Mouse (Mus musculus) neural tube, embryonic 15.5 days (tissue): ENCODE data around the gene Bap1. TPM values are rescaled to one million over a fixed set of nuclear protein-coding genes. Genes with fewer than 3 reads are reported as not detected.

Source experiments
- ATAC-seq: fragments of 200-750 bp; cut with Nextera tagmentation; 2 replicates; pipeline ENCODE4 v1.8.0; 2017; ENCODE audit warnings: mild to moderate bottlenecking, moderate TSS enrichment, moderate library complexity; ENCODE audit not compliant: low FRiP score
- H3K27ac ChIP-seq: fragments of 300-500 bp; sonication (generic); replicated peaks from 2 replicates; pipeline ENCODE4 v1.5.1; 2015; ENCODE audit warnings: mild to moderate bottlenecking, inconsistent platforms
- H3K27me3 ChIP-seq: fragments of 300-500 bp; sonication (generic); replicated peaks from 2 replicates; pipeline ENCODE4 v1.6.1; 2015; ENCODE audit warnings: inconsistent platforms
- H3K36me3 ChIP-seq: fragments of 300-500 bp; sonication (generic); 2 replicates; pipeline ENCODE4 v1.6.1; 2015; ENCODE audit warnings: inconsistent platforms
- H3K4me1 ChIP-seq: fragments of 300-500 bp; sonication (generic); 2 replicates; pipeline ENCODE4 v1.6.1; 2015; ENCODE audit warnings: inconsistent platforms
- H3K4me2 ChIP-seq: fragments of 300-500 bp; sonication (generic); 2 replicates; pipeline ENCODE4 v1.6.1; 2015; ENCODE audit warnings: inconsistent platforms, mild to moderate bottlenecking, moderate library complexity
- H3K4me3 ChIP-seq: fragments of 300-500 bp; sonication (generic); replicated peaks from 2 replicates; pipeline ENCODE4 v1.5.1; 2015; ENCODE audit warnings: mild to moderate bottlenecking, inconsistent platforms
- H3K9ac ChIP-seq: fragments of 300-500 bp; sonication (generic); replicated peaks from 2 replicates; pipeline ENCODE4 v1.6.1; 2015; ENCODE audit warnings: mild to moderate bottlenecking, inconsistent platforms
- H3K9me3 ChIP-seq: fragments of 300-500 bp; sonication (generic); replicated peaks from 2 replicates; pipeline ENCODE4 v1.6.1; 2016; ENCODE audit warnings: inconsistent platforms
- WGBS: fragments of 180-500 bp; shearing (Covaris S2); methylation state at CpG from one replicate; pipeline ENCODE4 v1.1.7; 2015; ENCODE audit warnings: mixed read lengths; 5-methylcytosine and 5-hydroxymethylcytosine counted together
- polyA plus RNA-seq: library from polyadenylated mRNA; unstranded; fragments of >200 nt; fragmentation: Nextera tagmentation; extraction: Ambion mirVana; gene quantifications from 2 replicates; pipeline ENCODE4 v1.2.1, GENCODE M21; 2015

Gene Bap1
- polyA plus RNA-seq, 1 experiment from 2014 or later: 93.3 TPM

DNA sequence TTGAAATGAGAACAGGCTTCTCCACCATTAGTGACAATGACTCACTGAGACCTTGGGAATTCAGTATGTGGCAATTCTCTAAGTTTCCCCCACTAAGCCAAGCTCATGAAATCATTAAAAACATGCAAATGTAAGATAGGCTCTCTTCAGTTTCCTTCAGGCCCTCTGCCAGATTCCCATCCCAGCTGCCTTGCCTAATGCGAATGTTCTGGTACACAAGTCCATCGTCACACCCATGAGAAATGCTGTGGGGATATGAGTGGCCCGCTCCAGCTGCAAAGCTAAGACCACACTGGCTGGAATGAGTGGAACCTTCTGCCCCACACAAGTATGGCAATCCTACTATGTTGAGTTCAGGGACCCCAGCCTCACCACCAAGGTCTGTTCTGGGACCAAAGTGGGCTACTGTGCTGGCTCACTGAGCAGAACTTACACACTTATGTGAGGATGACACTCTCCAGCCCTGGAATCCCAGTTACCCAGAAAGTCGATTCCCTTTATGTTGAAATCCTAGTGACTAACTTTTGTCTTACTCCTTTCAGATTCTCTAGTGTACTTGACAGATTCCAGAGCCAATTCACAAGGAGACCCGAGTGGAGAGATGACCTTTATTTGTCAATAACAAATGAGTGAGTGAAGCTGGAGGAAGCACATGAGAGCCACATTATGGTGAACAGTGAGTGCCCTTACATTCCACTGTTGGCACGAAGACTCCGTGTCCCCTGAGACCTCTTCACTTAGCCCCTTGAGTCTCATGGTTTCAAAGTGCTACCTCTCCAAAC lies 14.0 kb upstream of the Bap1 start:
- 88% methylated on average over 7 of the region's 7 CpGs for WGBS
- Histone ChIP-seq H3K27ac (no peak overlapping the region), H3K36me3 (no peaks in the 10 kb centered on the region), H3K4me3 (no peak overlapping the region), H3K9me3 (no peaks in the 10 kb centered on the region), H3K27me3 (no peaks in the 10 kb centered on the region), H3K9ac (no peak overlapping the region), H3K4me2 (no peak overlapping the region), H3K4me1 (peaks cover 4% of the 10 kb centered on the region; the same call in 1 of the 2 replicates)
- no peak for ATAC-seq

DNA sequence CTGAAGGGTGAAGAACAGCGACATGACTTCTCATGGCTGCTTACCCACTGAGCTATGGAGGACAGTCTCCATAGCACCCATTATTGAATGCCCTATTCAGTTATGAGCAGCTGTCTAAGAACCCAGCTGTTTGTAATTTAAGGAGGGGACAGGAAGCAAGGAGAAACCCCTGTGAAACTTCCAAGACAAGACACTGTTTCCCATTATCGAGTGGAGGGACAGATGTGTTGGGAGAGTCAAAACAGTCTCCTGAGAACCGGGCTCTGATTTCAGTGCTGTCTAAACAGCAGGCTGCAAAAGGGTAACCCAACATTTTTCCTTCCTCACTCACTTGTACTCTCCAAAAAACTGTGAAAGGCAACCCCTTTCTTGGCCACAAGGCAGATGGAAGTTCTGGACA lies 10.7 kb upstream of the Bap1 start:
- 79% methylated on average over 3 of the region's 3 CpGs for WGBS
- no peaks in the 10 kb centered on the region for H3K9me3 ChIP-seq
- no peak overlapping the region for H3K4me3 ChIP-seq
- H3K27me3 ChIP-seq: no peaks in the 10 kb centered on the region
- H3K27ac ChIP-seq: no peak overlapping the region
- H3K4me1 ChIP-seq: no peaks in the 10 kb centered on the region
- H3K36me3 ChIP-seq: no peaks in the 10 kb centered on the region
- ATAC-seq: no peak
- no peak overlapping the region for H3K9ac ChIP-seq
- no peak overlapping the region for H3K4me2 ChIP-seq

DNA sequence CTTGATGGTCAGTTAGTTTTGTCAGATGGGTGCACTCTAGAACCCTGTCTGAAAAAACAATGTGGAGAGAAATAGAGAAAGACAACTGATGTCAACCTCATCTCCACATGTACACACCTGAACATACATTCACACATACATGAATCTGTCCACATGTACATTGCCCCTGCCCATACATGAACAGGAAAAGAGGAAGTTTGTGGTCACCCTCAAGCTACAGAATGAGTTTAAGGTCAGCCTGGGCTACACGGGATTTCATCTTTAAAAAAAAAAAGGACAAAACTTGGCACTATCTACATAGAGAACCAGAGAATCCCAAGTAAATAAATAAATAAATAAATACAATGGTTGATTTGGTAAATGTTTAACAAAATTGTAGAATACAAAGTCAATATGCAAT lies 6.5 kb upstream of the Bap1 start:
- ATAC-seq: no peak
- Histone ChIP-seq H3K9ac (no peak overlapping the region), H3K9me3 (no peaks in the 10 kb centered on the region), H3K27me3 (no peaks in the 10 kb centered on the region), H3K27ac (no peak overlapping the region), H3K4me2 (no peak overlapping the region), H3K4me1 (peaks cover under 1% of the 10 kb centered on the region; the same call in 1 of the 2 replicates), H3K4me3 (no peak overlapping the region), H3K36me3 (no peaks in the 10 kb centered on the region)
- WGBS: 89% methylated on average over 1 of the region's 1 CpGs

DNA sequence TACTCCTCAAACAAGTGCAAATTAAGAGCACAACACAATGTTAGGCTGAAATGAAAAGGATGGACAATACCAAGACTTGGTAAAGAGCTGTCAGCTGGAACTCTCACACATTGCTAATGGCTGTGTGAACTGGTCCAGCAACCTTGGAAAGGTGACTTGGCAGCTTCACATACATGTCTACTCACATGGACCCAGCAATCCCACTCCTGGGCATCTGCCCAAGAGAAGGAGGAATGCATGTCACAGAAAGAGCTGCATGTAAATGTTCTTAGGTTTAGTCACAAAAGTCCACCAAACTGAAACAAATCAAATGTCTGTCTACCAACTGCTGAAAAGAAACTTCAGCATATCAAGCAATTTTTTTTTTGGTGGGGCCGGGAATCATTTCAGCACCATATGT lies 5.3 kb upstream of the Bap1 start:
- Histone ChIP-seq H3K9ac (no peak overlapping the region), H3K4me1 (peaks cover 8% of the 10 kb centered on the region), H3K4me2 (no peak overlapping the region), H3K27ac (no peak overlapping the region), H3K36me3 (no peaks in the 10 kb centered on the region), H3K4me3 (no peak overlapping the region), H3K27me3 (no peaks in the 10 kb centered on the region), H3K9me3 (no peaks in the 10 kb centered on the region)
- WGBS: 80% methylated on average over 1 of the region's 1 CpGs
- no peak for ATAC-seq

DNA sequence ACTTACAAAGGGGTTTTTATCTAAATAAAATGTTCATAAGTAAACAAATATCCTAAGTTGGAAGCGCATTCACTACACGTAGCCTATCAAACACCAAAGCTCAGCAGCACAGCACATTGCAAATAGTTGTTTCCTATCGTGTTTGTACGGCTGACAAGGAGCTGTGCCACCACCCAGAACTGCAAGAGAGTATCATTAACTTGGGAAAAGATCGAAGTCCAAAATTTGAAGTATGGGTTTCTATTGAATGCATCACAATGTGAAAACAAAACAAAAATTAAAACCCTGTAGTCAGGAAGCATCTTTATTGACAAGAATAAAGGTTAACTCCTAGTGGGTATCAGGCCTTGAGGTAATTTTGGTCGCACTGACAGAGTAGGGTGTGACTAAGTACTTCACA lies 2.9 kb upstream of the Bap1 start:
- H3K36me3 ChIP-seq: peaks cover 8% of the 10 kb centered on the region
- no peak overlapping the region for H3K4me3 ChIP-seq
- H3K27ac ChIP-seq: no peak overlapping the region
- no peak overlapping the region for H3K4me2 ChIP-seq
- no peaks in the 10 kb centered on the region for H3K9me3 ChIP-seq
- WGBS: 92% methylated on average over 6 of the region's 6 CpGs
- ATAC-seq: no peak
- no peak overlapping the region for H3K9ac ChIP-seq
- H3K4me1 ChIP-seq: peaks cover 22% of the 10 kb centered on the region
- no peaks in the 10 kb centered on the region for H3K27me3 ChIP-seq

DNA sequence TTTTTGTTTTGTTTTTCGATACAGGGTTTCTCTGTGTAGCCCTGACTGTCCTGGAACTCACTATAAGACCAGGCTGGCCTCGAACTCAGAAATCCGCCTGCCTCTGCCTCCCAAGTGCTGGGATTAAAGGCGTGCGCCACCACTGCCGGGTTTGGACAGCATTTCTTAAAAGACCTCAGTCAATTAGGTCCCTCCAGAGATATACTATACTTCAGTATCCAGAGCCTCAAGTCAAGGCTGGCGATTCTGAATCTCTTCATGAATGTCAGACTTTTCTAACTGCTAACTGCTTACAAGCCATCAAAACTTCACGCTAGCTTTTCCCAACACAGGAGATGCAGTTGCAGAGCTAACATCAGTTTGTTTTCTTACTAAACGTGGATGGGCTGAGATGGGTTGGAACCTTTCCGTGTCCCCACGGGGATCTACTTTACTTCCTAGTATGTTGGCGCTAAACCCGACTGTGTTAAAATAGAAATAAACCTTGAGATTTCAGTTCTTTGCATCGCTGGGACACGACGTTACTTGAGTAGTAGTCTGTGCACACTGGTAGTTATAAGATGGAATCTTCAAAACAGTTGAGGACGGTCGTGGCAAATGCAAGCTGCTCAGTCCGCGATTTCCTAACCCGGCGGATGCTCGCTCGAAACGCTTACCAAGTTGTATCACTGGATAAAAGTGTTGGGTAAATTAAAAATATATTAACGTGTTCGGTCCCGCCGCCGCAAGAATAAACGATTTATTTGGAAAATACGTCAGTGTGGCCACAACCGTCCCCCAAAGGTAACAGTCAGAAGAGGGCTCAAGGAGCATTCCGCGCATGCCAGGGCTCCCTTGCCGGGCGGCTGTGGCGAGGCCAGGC lies 797 bp upstream of the Bap1 start:
- H3K4me3 ChIP-seq: peak overlapping the region; percentile 67
- 21% methylated on average over 38 of the region's 38 CpGs for WGBS
- peak; percentile 91; the same call in 1 of the 2 replicates for ATAC-seq

DNA sequence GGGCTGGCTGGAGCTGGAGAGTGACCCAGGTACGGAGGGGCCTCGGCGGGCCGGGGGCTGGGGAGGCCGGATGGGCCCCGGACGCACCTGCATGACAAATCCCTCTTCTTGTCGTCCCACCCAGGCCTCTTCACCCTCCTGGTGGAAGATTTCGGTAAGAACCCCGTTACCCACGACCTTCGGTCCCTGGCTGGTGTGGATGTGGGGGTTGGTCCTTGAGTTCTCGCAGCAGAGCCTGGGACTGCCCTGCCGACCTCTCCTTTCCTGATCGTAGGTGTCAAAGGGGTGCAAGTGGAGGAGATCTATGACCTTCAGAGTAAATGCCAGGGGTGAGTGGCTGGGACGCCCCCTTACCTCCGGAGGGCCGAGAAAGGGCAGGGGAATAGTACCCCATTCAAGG lies 376 bp downstream of the Bap1 start:
- H3K36me3 ChIP-seq: peaks cover 40% of the 10 kb centered on the region
- H3K9me3 ChIP-seq: no peaks in the 10 kb centered on the region
- peaks cover 25% of the 10 kb centered on the region for H3K4me1 ChIP-seq
- H3K9ac ChIP-seq: peak overlapping the region; percentile 97
- peak overlapping the region; percentile 86 for H3K4me2 ChIP-seq
- ATAC-seq: no peak; the same call in none of the 2 replicates
- peak overlapping the region; percentile 67 for H3K4me3 ChIP-seq
- H3K27ac ChIP-seq: peak overlapping the region; percentile 97
- H3K27me3 ChIP-seq: no peaks in the 10 kb centered on the region
- WGBS: 2% methylated on average over 18 of the region's 18 CpGs

More for the DNA sequence above, 797 bp upstream of the Bap1 start:
- no peaks in the 10 kb centered on the region for H3K27me3 ChIP-seq
- H3K4me1 ChIP-seq: peaks cover 25% of the 10 kb centered on the region
- peaks cover 28% of the 10 kb centered on the region for H3K36me3 ChIP-seq
- peak overlapping the region; percentile 86 for H3K4me2 ChIP-seq
- H3K9me3 ChIP-seq: no peaks in the 10 kb centered on the region
- peak overlapping the region; percentile 97 for H3K9ac ChIP-seq
- peak overlapping the region; percentile 97 for H3K27ac ChIP-seq

DNA sequence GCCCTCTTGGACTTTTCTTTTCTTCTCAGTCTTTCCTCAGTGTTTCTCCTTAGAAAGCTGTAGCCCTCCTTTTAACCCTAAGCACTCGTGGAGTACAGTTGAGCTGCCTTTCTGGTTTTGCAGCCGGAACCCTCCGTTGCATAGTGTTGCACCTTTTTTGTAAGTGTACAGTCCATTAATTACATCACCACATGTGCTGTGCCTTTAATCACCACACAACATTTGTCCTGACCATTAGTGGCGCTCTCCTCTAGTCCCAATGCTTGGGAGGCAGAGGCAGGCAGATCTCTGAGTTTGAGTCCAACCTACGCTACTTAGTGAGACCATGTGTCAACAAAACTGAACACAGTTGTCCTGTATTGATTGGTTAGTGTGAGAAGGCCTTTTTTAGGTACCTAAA lies 841 bp downstream of the Bap1 start:
- no peak overlapping the region for H3K27ac ChIP-seq
- peak overlapping the region; percentile 86 for H3K4me2 ChIP-seq
- peaks cover 45% of the 10 kb centered on the region for H3K36me3 ChIP-seq
- 86% methylated on average over 5 of the region's 5 CpGs for WGBS
- no peak for ATAC-seq
- H3K9ac ChIP-seq: peak overlapping the region; percentile 97
- peaks cover 25% of the 10 kb centered on the region for H3K4me1 ChIP-seq
- H3K27me3 ChIP-seq: no peaks in the 10 kb centered on the region
- H3K4me3 ChIP-seq: peak overlapping the region; percentile 67
- no peaks in the 10 kb centered on the region for H3K9me3 ChIP-seq

DNA sequence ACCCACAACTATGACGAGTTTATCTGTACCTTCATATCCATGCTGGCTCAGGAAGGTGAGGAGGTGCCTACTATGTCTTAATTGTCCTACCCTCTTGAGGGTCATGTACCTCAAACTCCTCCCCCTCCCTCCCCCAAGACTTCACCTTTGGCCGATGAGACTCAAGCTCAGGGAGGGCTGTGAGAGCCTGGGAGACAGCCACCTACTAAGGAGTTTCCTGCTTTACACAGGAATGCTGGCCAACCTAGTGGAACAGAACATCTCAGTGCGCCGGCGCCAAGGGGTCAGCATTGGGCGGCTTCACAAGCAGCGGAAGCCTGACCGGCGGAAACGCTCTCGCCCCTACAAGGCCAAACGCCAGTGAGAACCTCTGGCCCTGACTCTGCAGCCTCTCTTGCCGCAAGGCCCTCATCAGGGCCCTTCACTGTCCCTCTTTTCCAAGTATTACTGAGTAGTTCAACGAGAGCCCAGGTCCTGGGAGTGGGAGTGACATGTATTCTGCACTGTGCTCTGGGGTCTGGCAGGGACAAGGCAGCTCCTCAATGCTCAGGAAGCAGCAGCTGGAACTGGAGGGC lies 7.3 kb downstream of the Bap1 start:
- 0 out of 2 replicates have a peak, but pooled peaks cover 3% of the 10 kb centered on the region for H3K4me1 ChIP-seq
- no peak overlapping the region for H3K4me2 ChIP-seq
- no peak overlapping the region for H3K27ac ChIP-seq
- 98% methylated on average over 14 of the region's 14 CpGs for WGBS
- no peak overlapping the region for H3K9ac ChIP-seq
- no peaks in the 10 kb centered on the region for H3K27me3 ChIP-seq
- no peak for ATAC-seq
- H3K36me3 ChIP-seq: peaks cover 83% of the 10 kb centered on the region
- H3K9me3 ChIP-seq: no peaks in the 10 kb centered on the region
- no peak overlapping the region for H3K4me3 ChIP-seq

DNA sequence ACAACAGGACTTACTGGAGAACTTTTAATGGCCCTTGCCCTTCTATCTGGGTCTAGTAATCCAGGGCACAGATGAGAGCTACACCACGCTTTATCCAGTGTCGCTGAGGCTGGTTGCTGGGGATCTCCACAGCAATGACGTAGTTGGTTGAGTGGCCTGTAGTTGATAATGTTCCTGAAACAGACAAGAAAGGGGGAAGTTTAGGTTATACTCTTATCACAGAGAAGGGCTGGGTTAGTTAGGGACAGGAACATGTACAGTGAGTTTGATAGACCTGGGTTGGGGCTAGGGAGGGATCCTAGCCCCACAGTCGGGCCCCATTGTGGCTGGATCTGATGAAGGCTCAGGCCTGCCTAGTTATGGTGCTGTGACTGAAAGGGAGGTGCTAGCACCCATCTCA lies 9.1 kb downstream of the Bap1 start:
- no peak for ATAC-seq
- 97% methylated on average over 4 of the region's 4 CpGs for WGBS
- Histone ChIP-seq H3K4me3 (no peak overlapping the region), H3K9me3 (no peaks in the 10 kb centered on the region), H3K4me1 (no peaks in the 10 kb centered on the region), H3K9ac (no peak overlapping the region), H3K27me3 (no peaks in the 10 kb centered on the region), H3K4me2 (no peak overlapping the region), H3K36me3 (peaks cover 65% of the 10 kb centered on the region), H3K27ac (no peak overlapping the region)

DNA sequence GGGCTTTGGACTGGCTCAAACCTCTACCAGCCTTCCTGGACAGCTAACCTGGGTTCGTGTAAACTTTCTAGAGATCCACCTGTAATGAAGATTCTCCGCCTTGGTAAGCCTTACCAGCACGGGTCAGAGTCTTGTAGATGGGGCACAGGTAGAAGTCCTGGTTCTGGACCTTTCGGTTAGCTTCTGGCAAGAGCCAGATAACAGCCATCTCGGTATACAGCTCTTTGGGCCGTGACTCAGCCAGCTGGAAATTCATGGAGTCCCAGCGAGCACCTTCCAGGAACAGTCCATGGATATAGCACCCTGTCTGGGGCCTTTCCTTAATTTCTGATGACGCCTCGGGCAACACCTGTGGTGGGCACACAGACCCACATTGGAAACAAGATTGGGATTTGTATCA lies 9.7 kb downstream of the Bap1 start:
- Histone ChIP-seq H3K4me2 (no peak overlapping the region), H3K27me3 (no peaks in the 10 kb centered on the region), H3K9me3 (no peaks in the 10 kb centered on the region), H3K27ac (no peak overlapping the region), H3K36me3 (peaks cover 59% of the 10 kb centered on the region), H3K4me1 (no peaks in the 10 kb centered on the region), H3K4me3 (no peak overlapping the region), H3K9ac (no peak overlapping the region)
- 97% methylated on average over 9 of the region's 9 CpGs for WGBS
- no peak for ATAC-seq
